Mouse (Mus musculus) hindbrain, embryonic 15.5 days (tissue): ENCODE measurements at regions not wholly inside any gene's neighbourhood (a gene's known extent, or its start where the extent isn't known, plus 50 kb on each side); places are given as distances from the start of the nearest gene placed in this dataset.
"Not testable (repeated sequence)": the region's sequence is repeated elsewhere in the genome, so short reads cannot be mapped to it uniquely, and the experiment has no call there.

Experiments used
- ATAC-seq: fragments of 200-750 bp; cut with Nextera tagmentation; 2 replicates; pipeline ENCODE4 v1.8.0; 2017; ENCODE audit warnings: low read depth, moderate number of reproducible peaks, moderate TSS enrichment; ENCODE audit not compliant: low FRiP score
- H3K27ac ChIP-seq: fragments of 300-500 bp; sonication (generic); replicated peaks from 2 replicates; pipeline ENCODE4 v1.5.1; 2015; ENCODE audit warnings: mild to moderate bottlenecking, inconsistent platforms
- H3K27me3 ChIP-seq: fragments of 300-500 bp; sonication (generic); 2 replicates; pipeline ENCODE4 v1.6.1; 2015; ENCODE audit warnings: control low read depth, inconsistent platforms
- H3K36me3 ChIP-seq: fragments of 300-500 bp; sonication (generic); 2 replicates; pipeline ENCODE4 v1.6.1; 2015; ENCODE audit warnings: control low read depth, inconsistent platforms
- H3K4me1 ChIP-seq: fragments of 300-500 bp; sonication (generic); replicated peaks from 2 replicates; pipeline ENCODE4 v1.6.1; 2015; ENCODE audit warnings: control low read depth, inconsistent platforms
- H3K4me2 ChIP-seq: fragments of 300-500 bp; sonication (generic); 2 replicates; pipeline ENCODE4 v1.6.1; 2015; ENCODE audit warnings: moderate library complexity, mild to moderate bottlenecking, inconsistent platforms
- H3K4me3 ChIP-seq: fragments of 300-500 bp; sonication (generic); 2 replicates; pipeline ENCODE4 v1.5.1; 2015; ENCODE audit warnings: mild to moderate bottlenecking, inconsistent platforms
- H3K9ac ChIP-seq: fragments of 300-500 bp; sonication (generic); 2 replicates; pipeline ENCODE4 v1.6.1; 2015; ENCODE audit warnings: inconsistent platforms
- H3K9me3 ChIP-seq: fragments of 300-500 bp; sonication (generic); 2 replicates; pipeline ENCODE4 v1.6.1; 2016; ENCODE audit warnings: control low read depth, inconsistent platforms
- WGBS: fragments of 180-500 bp; shearing (Covaris S2); methylation state at CpG from one replicate; pipeline ENCODE4 v1.1.7; 2015; 5-methylcytosine and 5-hydroxymethylcytosine counted together

- H3K4me1 ChIP-seq, result peaks cover 2% of the 10 kb centered on the region; the same call in 1 of the 2 replicates
- H3K9ac ChIP-seq, result no peak overlapping the region
- WGBS, result 96% methylated on average over 3 of the region's 3 CpGs
- no peaks in the 10 kb centered on the region for H3K9me3 ChIP-seq
- no peaks in the 10 kb centered on the region for H3K36me3 ChIP-seq
- H3K4me3 ChIP-seq, result no peak overlapping the region
- no peaks in the 10 kb centered on the region for H3K27me3 ChIP-seq
- ATAC-seq, result no peak
- no peak overlapping the region for H3K4me2 ChIP-seq
- H3K27ac ChIP-seq, result no peak overlapping the region
Observed at GRCm38 (mm10) chr10:117565110-117565509, 64.2 kb upstream of the Cpm start.

- Histone ChIP-seq H3K9ac (no peak overlapping the region), H3K4me2 (no peak overlapping the region), H3K27me3 (no peaks in the 10 kb centered on the region), H3K36me3 (no peaks in the 10 kb centered on the region), H3K27ac (no peak overlapping the region), H3K4me1 (peaks cover 9% of the 10 kb centered on the region; the same call in 1 of the 2 replicates), H3K4me3 (no peak overlapping the region), H3K9me3 (no peaks in the 10 kb centered on the region)
- 32% methylated on average over 12 of the region's 12 CpGs for WGBS
- no peak for ATAC-seq
Observed at GRCm38 (mm10) chr10:117564118-117565040, 64.9 kb upstream of the Cpm start.

- Histone ChIP-seq H3K9me3 (no peaks in the 10 kb centered on the region), H3K27me3 (no peaks in the 10 kb centered on the region), H3K27ac (no peak overlapping the region), H3K36me3 (no peaks in the 10 kb centered on the region), H3K9ac (no peak overlapping the region), H3K4me2 (no peak overlapping the region), H3K4me3 (no peak overlapping the region), H3K4me1 (peaks cover 10% of the 10 kb centered on the region; the same call in 1 of the 2 replicates)
- no peak for ATAC-seq
- 74% methylated on average over 8 of the region's 8 CpGs for WGBS
Observed at GRCm38 (mm10) chr10:117563429-117564117, 65.7 kb upstream of the Cpm start.

- H3K4me3 ChIP-seq, H3K9ac ChIP-seq, ATAC-seq, H3K27ac ChIP-seq, H3K36me3 ChIP-seq, H3K27me3 ChIP-seq, H3K9me3 ChIP-seq, H3K4me2 ChIP-seq: not testable (repeated sequence)
- peaks cover 10% of the 10 kb centered on the region; the same call in 1 of the 2 replicates for H3K4me1 ChIP-seq
- WGBS, result 91% methylated on average over 3 of the region's 3 CpGs
Observed at GRCm38 (mm10) chr10:117562850-117563248, 66.5 kb upstream of the Cpm start.

- WGBS, result 89% methylated on average over 13 of the region's 13 CpGs
- H3K4me1 ChIP-seq, result peaks cover 10% of the 10 kb centered on the region; the same call in 1 of the 2 replicates
- H3K9ac ChIP-seq, result no peak overlapping the region
Observed at GRCm38 (mm10) chr10:117561909-117562849, 67.1 kb upstream of the Cpm start.

GRCm38 (mm10) chr10:117561279-117561820, 68.0 kb upstream of the Cpm start:
- Histone ChIP-seq H3K4me3 (no peak overlapping the region), H3K4me1 (peaks cover 10% of the 10 kb centered on the region; the same call in 1 of the 2 replicates), H3K27me3 (no peaks in the 10 kb centered on the region), H3K36me3 (no peaks in the 10 kb centered on the region), H3K9me3 (no peaks in the 10 kb centered on the region), H3K27ac (no peak overlapping the region), H3K9ac (no peak overlapping the region), H3K4me2 (no peak overlapping the region)
- ATAC-seq, result no peak
- 71% methylated on average over 5 of the region's 5 CpGs for WGBS

More at GRCm38 (mm10) chr10:117561909-117562849, 67.1 kb upstream of the Cpm start:
- Histone ChIP-seq H3K27ac (no peak overlapping the region), H3K9me3 (no peaks in the 10 kb centered on the region), H3K4me2 (no peak overlapping the region), H3K27me3 (no peaks in the 10 kb centered on the region), H3K36me3 (no peaks in the 10 kb centered on the region), H3K4me3 (no peak overlapping the region)
- ATAC-seq, result no peak

GRCm38 (mm10) chr10:117560396-117561278, 68.7 kb upstream of the Cpm start:
- Histone ChIP-seq H3K9ac (no peak overlapping the region), H3K9me3 (no peaks in the 10 kb centered on the region), H3K36me3 (no peaks in the 10 kb centered on the region), H3K27me3 (no peaks in the 10 kb centered on the region), H3K27ac (no peak overlapping the region), H3K4me3 (no peak overlapping the region), H3K4me2 (no peak overlapping the region), H3K4me1 (peaks cover 10% of the 10 kb centered on the region; the same call in 1 of the 2 replicates)
- ATAC-seq, result no peak
- WGBS, result 79% methylated on average over 9 of the region's 9 CpGs

GRCm38 (mm10) chr10:117559615-117560395, 69.5 kb upstream of the Cpm start:
- no peak overlapping the region for H3K9ac ChIP-seq
- 46% methylated on average over 17 of the region's 17 CpGs for whole genome bisulfite sequencing
- H3K9me3 ChIP-seq, result no peaks in the 10 kb centered on the region
- peaks cover 10% of the 10 kb centered on the region; the same call in 1 of the 2 replicates for H3K4me1 ChIP-seq
- H3K4me2 ChIP-seq, result peak overlapping the region; percentile 19; the same call in 1 of the 2 replicates
- ATAC-seq, result no peak
- no peak overlapping the region for H3K27ac ChIP-seq
- no peak overlapping the region for H3K4me3 ChIP-seq
- no peaks in the 10 kb centered on the region for H3K27me3 ChIP-seq
- no peaks in the 10 kb centered on the region for H3K36me3 ChIP-seq

- H3K9ac ChIP-seq, result no peak overlapping the region
- no peaks in the 10 kb centered on the region for H3K27me3 ChIP-seq
- H3K27ac ChIP-seq, result no peak overlapping the region
- WGBS, result 80% methylated on average over 24 of the region's 24 CpGs
- H3K9me3 ChIP-seq, result no peaks in the 10 kb centered on the region
- no peaks in the 10 kb centered on the region for H3K36me3 ChIP-seq
- ATAC-seq, result no peak
- H3K4me3 ChIP-seq, result no peak overlapping the region
- 0 out of 2 replicates have a peak overlapping the region, but pooled peaks have one; percentile 19 for H3K4me2 ChIP-seq
- peaks cover 10% of the 10 kb centered on the region; the same call in 1 of the 2 replicates for H3K4me1 ChIP-seq
Observed at GRCm38 (mm10) chr10:117558891-117559614, 70.2 kb upstream of the Cpm start.
